Mouse (Mus musculus) stomach, embryonic 14.5 days (tissue): ENCODE measurements around the gene Gpr137b. TPM values are rescaled to one million over a fixed set of nuclear protein-coding genes. Genes with fewer than 3 reads are reported as not detected.

ENCODE experiments used
- polyA plus RNA-seq: library from polyadenylated mRNA; unstranded; fragments of >200 nt; fragmentation: Nextera tagmentation; extraction: Ambion mirVana; gene quantifications from 2 replicates; pipeline ENCODE4 v1.2.1, GENCODE M21; 2014

Gene Gpr137b
- polyA plus RNA-seq, 1 experiment from 2014 or later, result 10.8 TPM

Other genes starting within 250 kb of the Gpr137b start
- not detected in 2 replicates for gene Prl2c5, start 211.3 kb downstream of the Gpr137b start, polyA plus RNA-seq
- 87.6 and 97.9 TPM in 2 replicates for gene Nid1, start 43.5 kb upstream of the Gpr137b start, polyA plus RNA-seq
- 10.0 and 13.1 TPM in 2 replicates for gene Lyst, start 196.4 kb upstream of the Gpr137b start, polyA plus RNA-seq